ENCODE assay signal across 7 mouse cellular contexts in genomic region chr1:44745711-44746110, GRCm38 (mm10).
DNase-seq lines count a peak whose midpoint lies in the region; ATAC-seq lines count a peak whose summit lies in the region.

No protein-coding gene starts in this region.

- no peaks in the 10 kb centered on the region for H3K4me1 ChIP-seq in kidney, embryonic 14.5 days (ENCODE audit: control insufficient read depth, insufficient read depth, low read length)
- H3K4me1 ChIP-seq in limb, embryonic 10.5 days, result 0 out of 2 replicates have a peak, but pooled peaks cover 2% of the 10 kb centered on the region

- no peaks in the 10 kb centered on the region for H3K9me3 ChIP-seq in kidney, embryonic 14.5 days (ENCODE audit: control insufficient read depth, low read length)
- no peaks in the 10 kb centered on the region for H3K9me3 ChIP-seq in limb, embryonic 10.5 days (replicated peaks)

- no peak for ATAC-seq in kidney, embryonic 14.5 days (ENCODE audit: low FRiP score, low TSS enrichment)

- peak; percentile 52 for DNase-seq in kidney, adult 9 months
- DNase-seq in NIH3T3 (ENCODE audit: low read depth), result peak; percentile 84
- peak; percentile 14 for DNase-seq in c-Kit-positive CD71-positive TER-119-negative erythroid progenitor cells, embryonic 14.5 days (ENCODE audit: low read depth)
- peak; percentile 49 to 66 for DNase-seq in heart, postnatal 14 days
- DNase-seq in limb, embryonic 10.5 days (ENCODE audit: low spot score), result peak; percentile 55
- DNase-seq in right cerebral cortex, postnatal 4 days, result peak; percentile 69

- H3K36me3 ChIP-seq in kidney, embryonic 14.5 days (ENCODE audit: control insufficient read depth, insufficient read depth, low read length), result no peaks in the 10 kb centered on the region
- no peaks in the 10 kb centered on the region for H3K36me3 ChIP-seq in limb, embryonic 10.5 days

- no peak overlapping the region for H3K4me3 ChIP-seq in kidney, embryonic 14.5 days (ENCODE audit: low read length)
- H3K4me3 ChIP-seq in limb, embryonic 10.5 days, result no peak overlapping the region

- WGBS in kidney, embryonic 14.5 days, result 10% methylated on average over 2 of the region's 2 CpGs
- WGBS in limb, embryonic 10.5 days, result 15% methylated on average over 2 of the region's 2 CpGs

- H3K4me2 ChIP-seq in kidney, embryonic 14.5 days (replicated peaks; ENCODE audit: low read depth, low read length), result no peak overlapping the region

- H3K9ac ChIP-seq in kidney, embryonic 14.5 days (ENCODE audit: low read depth, low read length), result no peak overlapping the region

- H3K27me3 ChIP-seq in kidney, embryonic 14.5 days (ENCODE audit: control insufficient read depth, insufficient read depth, low read length), result no peaks in the 10 kb centered on the region
- no peaks in the 10 kb centered on the region for H3K27me3 ChIP-seq in limb, embryonic 10.5 days (ENCODE audit: low read depth, poor library complexity, severe bottlenecking)

- intact Hi-C loops in heart, postnatal 14 days (cut with DNase I), result loop anchor here (2.0 to 10.0 kb wide), 6 partner anchors 569 to 1022 kb away; no protein-coding TSS in a partner anchor

- H3K27ac ChIP-seq in kidney, embryonic 14.5 days (ENCODE audit: low read depth, low read length), result no peak overlapping the region
- no peak overlapping the region for H3K27ac ChIP-seq in limb, embryonic 10.5 days

Comparison
In these comparisons a context has a peak if more than half of its experiments do, and no peak if none do; other contexts are left out.
1. DNase-seq: peak in every context shown above with its lines; median percentile 84 in NIH3T3; 69 in right cerebral cortex, postnatal 4 days; 58 in heart, postnatal 14 days; 55 in limb, embryonic 10.5 days; 52 in kidney, adult 9 months; 14 in c-Kit-positive CD71-positive TER-119-negative erythroid progenitor cells, embryonic 14.5 days.